Mouse (Mus musculus) embryonic facial prominence, embryonic 12.5 days (tissue): ENCODE measurements around the gene Col9a3. TPM values are rescaled to one million over a fixed set of nuclear protein-coding genes. Genes with fewer than 3 reads are reported as not detected.

Source experiments
- ATAC-seq: fragments of 200-750 bp; cut with Nextera tagmentation; 2 replicates; pipeline ENCODE4 v1.8.0; 2017; ENCODE audit not compliant: insufficient number of reproducible peaks, insufficient read depth, low FRiP score, low TSS enrichment
- H3K27ac ChIP-seq: fragments of 300-500 bp; sonication (generic); 2 replicates; pipeline ENCODE4 v1.5.1; 2016; ENCODE audit warnings: mild to moderate bottlenecking
- H3K27me3 ChIP-seq: fragments of 300-500 bp; sonication (generic); 2 replicates; pipeline ENCODE4 v1.6.1; 2016; ENCODE audit warnings: mild to moderate bottlenecking, moderate library complexity
- H3K36me3 ChIP-seq: fragments of 300-500 bp; sonication (generic); 2 replicates; pipeline ENCODE4 v1.6.1; 2016; ENCODE audit warnings: mild to moderate bottlenecking
- H3K4me1 ChIP-seq: fragments of 300-500 bp; sonication (generic); 2 replicates; pipeline ENCODE4 v1.6.1; 2016
- H3K4me2 ChIP-seq: fragments of 300-500 bp; sonication (generic); replicated peaks from 2 replicates; pipeline ENCODE4 v1.6.1; 2016; ENCODE audit warnings: mild to moderate bottlenecking, moderate library complexity
- H3K4me3 ChIP-seq: fragments of 300-500 bp; sonication (generic); 2 replicates; pipeline ENCODE4 v1.5.1; 2016; ENCODE audit warnings: mild to moderate bottlenecking
- H3K9ac ChIP-seq: fragments of 300-500 bp; sonication (generic); 2 replicates; pipeline ENCODE4 v1.6.1; 2016; ENCODE audit warnings: mild to moderate bottlenecking, moderate library complexity
- H3K9me3 ChIP-seq: fragments of 300-500 bp; sonication (generic); 2 replicates; pipeline ENCODE4 v1.6.1; 2016; ENCODE audit warnings: mild to moderate bottlenecking, moderate library complexity
- WGBS: fragments of 180-500 bp; shearing (Covaris S2); methylation state at CpG from one replicate; pipeline ENCODE4 v1.1.7; 2016; 5-methylcytosine and 5-hydroxymethylcytosine counted together
- polyA plus RNA-seq: library from polyadenylated mRNA; unstranded; fragments of >200 nt; fragmentation: Nextera tagmentation; extraction: Ambion mirVana; gene quantifications from 2 replicates; pipeline ENCODE4 v1.2.1, GENCODE M21; 2016

Gene Col9a3
- polyA plus RNA-seq, 1 experiment from 2014 or later: 124 TPM

- Histone ChIP-seq H3K4me1 (no peaks in the 10 kb centered on the region), H3K27me3 (peaks cover 38% of the 10 kb centered on the region), H3K9ac (no peak overlapping the region), H3K9me3 (peaks cover 14% of the 10 kb centered on the region), H3K4me2 (peak overlapping the region; percentile 48), H3K36me3 (no peaks in the 10 kb centered on the region), H3K4me3 (peak overlapping the region; percentile 37), H3K27ac (no peak overlapping the region)
- 2% methylated on average over 105 of the region's 112 CpGs for WGBS
- 0 out of 2 replicates have a peak, but pooled peaks have one; percentile 35 for ATAC-seq
Observed at GRCm38 (mm10) chr2:180641576-180642554, 44.3 kb downstream of the Col9a3 start.

- H3K36me3 ChIP-seq: no peaks in the 10 kb centered on the region
- no peak within 1 kb of the TSS for H3K27ac ChIP-seq
- H3K27me3 ChIP-seq: peaks cover 38% of the 10 kb centered on the region
- no peaks in the 10 kb centered on the region for H3K4me1 ChIP-seq
- no peak for ATAC-seq
- no peak within 1 kb of the TSS for H3K9ac ChIP-seq
- H3K9me3 ChIP-seq: peaks cover 14% of the 10 kb centered on the region
- H3K4me3 ChIP-seq: peak within 1 kb of the TSS; percentile 37
- H3K4me2 ChIP-seq: peak within 1 kb of the TSS; percentile 48
- WGBS: 3% methylated on average over 49 of the region's 56 CpGs
Observed at GRCm38 (mm10) chr2:180642555-180643260, 45.1 kb downstream of the Col9a3 start, which contains the start of gene Tcfl5. Tcfl5 (minus strand) TSS chr2:180642708.

- Histone ChIP-seq H3K9me3 (peaks cover 14% of the 10 kb centered on the region), H3K27me3 (peaks cover 38% of the 10 kb centered on the region), H3K4me3 (no peak overlapping the region), H3K9ac (no peak overlapping the region), H3K36me3 (no peaks in the 10 kb centered on the region), H3K4me1 (no peaks in the 10 kb centered on the region), H3K4me2 (no peak overlapping the region), H3K27ac (no peak overlapping the region)
- ATAC-seq: no peak
Observed at GRCm38 (mm10) chr2:180643626-180644025, 46.0 kb downstream of the Col9a3 start.

- H3K27me3 ChIP-seq: peaks cover 13% of the 10 kb centered on the region
Observed at GRCm38 (mm10) chr2:180646841-180647240, 49.3 kb downstream of the Col9a3 start.

GRCm38 (mm10) chr2:180654666-180655065 is 57.1 kb downstream of the Col9a3 start:
- peaks cover 1% of the 10 kb centered on the region; the same call in 1 of the 2 replicates for H3K4me1 ChIP-seq
- no peak for ATAC-seq
- H3K27me3 ChIP-seq: no peaks in the 10 kb centered on the region
- WGBS: 73% methylated on average over 7 of the region's 7 CpGs
- H3K9ac ChIP-seq: no peak overlapping the region
- no peak overlapping the region for H3K4me2 ChIP-seq
- H3K9me3 ChIP-seq: no peaks in the 10 kb centered on the region
- H3K36me3 ChIP-seq: no peaks in the 10 kb centered on the region
- no peak overlapping the region for H3K4me3 ChIP-seq
- no peak overlapping the region for H3K27ac ChIP-seq

More at GRCm38 (mm10) chr2:180646841-180647240, 49.3 kb downstream of the Col9a3 start:
- Histone ChIP-seq H3K4me3 (no peak overlapping the region), H3K9ac (no peak overlapping the region), H3K36me3 (no peaks in the 10 kb centered on the region), H3K4me1 (no peaks in the 10 kb centered on the region), H3K9me3 (peaks cover 14% of the 10 kb centered on the region), H3K27ac (no peak overlapping the region), H3K4me2 (no peak overlapping the region)
- ATAC-seq: no peak

GRCm38 (mm10) chr2:180655150-180655549 is 57.6 kb downstream of the Col9a3 start:
- H3K4me2 ChIP-seq: no peak overlapping the region
- no peak overlapping the region for H3K4me3 ChIP-seq
- ATAC-seq: no peak
- H3K36me3 ChIP-seq: no peaks in the 10 kb centered on the region
- peaks cover 5% of the 10 kb centered on the region; the same call in 1 of the 2 replicates for H3K4me1 ChIP-seq
- peaks cover 3% of the 10 kb centered on the region; the same call in 1 of the 2 replicates for H3K27me3 ChIP-seq
- H3K9ac ChIP-seq: no peak overlapping the region
- 54% methylated on average over 6 of the region's 6 CpGs for WGBS
- no peak overlapping the region for H3K27ac ChIP-seq
- H3K9me3 ChIP-seq: no peaks in the 10 kb centered on the region

GRCm38 (mm10) chr2:180657394-180658013 is 59.9 kb downstream of the Col9a3 start:
- Histone ChIP-seq H3K4me2 (no peak overlapping the region), H3K27me3 (peaks cover 3% of the 10 kb centered on the region; the same call in 1 of the 2 replicates), H3K9me3 (no peaks in the 10 kb centered on the region), H3K4me1 (peaks cover 5% of the 10 kb centered on the region; the same call in 1 of the 2 replicates), H3K36me3 (peaks cover 18% of the 10 kb centered on the region), H3K4me3 (no peak overlapping the region), H3K27ac (no peak overlapping the region), H3K9ac (no peak overlapping the region)
- ATAC-seq: no peak
- WGBS: 78% methylated on average over 4 of the region's 4 CpGs

- Histone ChIP-seq H3K27me3 (peaks cover 3% of the 10 kb centered on the region; the same call in 1 of the 2 replicates), H3K36me3 (peaks cover 18% of the 10 kb centered on the region), H3K4me2 (no peak overlapping the region), H3K9me3 (no peaks in the 10 kb centered on the region), H3K4me3 (no peak overlapping the region), H3K9ac (no peak overlapping the region), H3K4me1 (peaks cover 5% of the 10 kb centered on the region; the same call in 1 of the 2 replicates), H3K27ac (no peak overlapping the region)
- ATAC-seq: no peak
- 90% methylated on average over 5 of the region's 5 CpGs for WGBS
Observed at GRCm38 (mm10) chr2:180658381-180658780, 60.8 kb downstream of the Col9a3 start.

GRCm38 (mm10) chr2:180659353-180660150 is 62.0 kb downstream of the Col9a3 start:
- H3K27me3 ChIP-seq: peaks cover 3% of the 10 kb centered on the region; the same call in 1 of the 2 replicates
- ATAC-seq: no peak
- peak overlapping the region; percentile 43 for H3K9ac ChIP-seq
- peaks cover 20% of the 10 kb centered on the region for H3K36me3 ChIP-seq
- peaks cover 5% of the 10 kb centered on the region; the same call in 1 of the 2 replicates for H3K4me1 ChIP-seq
- 0 out of 2 replicates have a peak overlapping the region, but pooled peaks have one; percentile 6 for H3K4me3 ChIP-seq
- H3K9me3 ChIP-seq: no peaks in the 10 kb centered on the region
- WGBS: 32% methylated on average over 42 of the region's 42 CpGs
- peak overlapping the region; percentile 44 for H3K4me2 ChIP-seq
- no peak overlapping the region for H3K27ac ChIP-seq

- no peak for ATAC-seq
- H3K4me2 ChIP-seq: no peak overlapping the region
- 97% methylated on average over 5 of the region's 5 CpGs for WGBS
- no peak overlapping the region for H3K27ac ChIP-seq
- peaks cover 5% of the 10 kb centered on the region; the same call in 1 of the 2 replicates for H3K4me1 ChIP-seq
- no peak overlapping the region for H3K9ac ChIP-seq
- peaks cover 3% of the 10 kb centered on the region; the same call in 1 of the 2 replicates for H3K27me3 ChIP-seq
- H3K36me3 ChIP-seq: peaks cover 30% of the 10 kb centered on the region
- H3K9me3 ChIP-seq: no peaks in the 10 kb centered on the region
- no peak overlapping the region for H3K4me3 ChIP-seq
Observed at GRCm38 (mm10) chr2:180660521-180660920, 62.9 kb downstream of the Col9a3 start.
